Mouse (Mus musculus): ENCODE data around the gene Serpina3n.
"Not testable (repeated sequence)": the region's sequence is repeated elsewhere in the genome, so short reads cannot be mapped to it uniquely, and the experiment has no call there.

GRCm38 (mm10) chr12:104378815-104379214, 27.7 kb upstream of the Serpina3n start:
- TF ChIP-seq CTCF (IDR thresholded peaks at IDR 0.05); POLR2A (IDR thresholded peaks at IDR 0.05; ENCODE audit: insufficient read depth, low read depth, low read length): not testable (repeated sequence)
